Mouse (Mus musculus): ENCODE measurements at regions not wholly inside any gene's neighbourhood (a gene's known extent, or its start where the extent isn't known, plus 50 kb on each side); places are given as distances from the start of the nearest gene placed in this dataset.
"Not testable (repeated sequence)": the region's sequence is repeated elsewhere in the genome, so short reads cannot be mapped to it uniquely, and the experiment has no call there.

- no peak for DNase-seq (ENCODE audit: low spot score in 2 of 2)
- intact Hi-C loops (cut with DNase I), result no loop called here
These were observed 167.1 kb downstream of the Htr7 start for GRCm38 (mm10) chr19:35890191-35890590.

- intact Hi-C loops (cut with DNase I), result no loop called here
- peak in 1 of 2 experiments; percentile 26 for DNase-seq (ENCODE audit: low spot score in 2 of 2)
These were observed 171.0 kb downstream of the Htr7 start for GRCm38 (mm10) chr19:35886270-35886669.

GRCm38 (mm10) chr19:35881810-35882485, 175.4 kb downstream of the Htr7 start:
- intact Hi-C loops (cut with DNase I), result no loop called here
- DNase-seq (ENCODE audit: low spot score in 2 of 2), result no peak

- intact Hi-C loops (cut with DNase I), result no loop called here
- DNase-seq (ENCODE audit: low spot score in 2 of 2), result no peak
These were observed 181.8 kb downstream of the Htr7 start for GRCm38 (mm10) chr19:35875464-35875863.

GRCm38 (mm10) chr19:35870720-35871119, 186.6 kb downstream of the Htr7 start:
- intact Hi-C loops (cut with DNase I), result no loop called here
- DNase-seq (ENCODE audit: low spot score in 2 of 2), result no peak

- no peak for DNase-seq (ENCODE audit: low spot score in 2 of 2)
- intact Hi-C loops (cut with DNase I), result no loop called here
These were observed 188.8 kb downstream of the Htr7 start for GRCm38 (mm10) chr19:35868543-35868942.

GRCm38 (mm10) chr19:35863049-35863448, 194.3 kb downstream of the Htr7 start:
- intact Hi-C loops (cut with DNase I), result no loop called here

GRCm38 (mm10) chr19:35861421-35861820, 195.9 kb downstream of the Htr7 start:
- intact Hi-C loops (cut with DNase I), result no loop called here
- no peak for DNase-seq (ENCODE audit: low spot score in 2 of 2)

More at GRCm38 (mm10) chr19:35863049-35863448, 194.3 kb downstream of the Htr7 start:
- DNase-seq (ENCODE audit: low spot score in 2 of 2), result no peak

GRCm38 (mm10) chr19:35832992-35833391, 224.3 kb downstream of the Htr7 start:
- DNase-seq (ENCODE audit: low spot score in 2 of 2), result no peak
- intact Hi-C loops (cut with DNase I), result no loop called here

- intact Hi-C loops (cut with DNase I), result no loop called here
These were observed 231.2 kb downstream of the Htr7 start for GRCm38 (mm10) chr19:35826074-35826473.

GRCm38 (mm10) chr19:35819626-35820025, 237.7 kb downstream of the Htr7 start:
- no peak for DNase-seq (ENCODE audit: low spot score in 2 of 2)
- intact Hi-C loops (cut with DNase I), result no loop called here

More at GRCm38 (mm10) chr19:35826074-35826473, 231.2 kb downstream of the Htr7 start:
- DNase-seq (ENCODE audit: low spot score in 2 of 2), result no peak

- no peak for DNase-seq (ENCODE audit: low spot score in 2 of 2)
- intact Hi-C loops (cut with DNase I), result no loop called here
These were observed 262.6 kb downstream of the Htr7 start for GRCm38 (mm10) chr19:35794661-35795060.

- DNase-seq (ENCODE audit: low spot score in 2 of 2), result no peak
- intact Hi-C loops (cut with DNase I), result no loop called here
These were observed 269.9 kb downstream of the Htr7 start for GRCm38 (mm10) chr19:35787246-35788021.

- DNase-seq (ENCODE audit: low spot score in 2 of 2); intact Hi-C loops (cut with DNase I): not testable (repeated sequence)
These were observed 295.6 kb downstream of the Htr7 start for GRCm38 (mm10) chr19:35761750-35762149.

- intact Hi-C loops (cut with DNase I), result no loop called here
- DNase-seq (ENCODE audit: low spot score in 2 of 2), result no peak
These were observed 297.6 kb downstream of the Htr7 start for GRCm38 (mm10) chr19:35759701-35760100.

- intact Hi-C loops (cut with DNase I), result no loop called here
- no peak for DNase-seq (ENCODE audit: low spot score in 2 of 2)
These were observed 301.8 kb downstream of the Htr7 start for GRCm38 (mm10) chr19:35755494-35755893.

- DNase-seq (ENCODE audit: low spot score in 2 of 2), result no peak
- intact Hi-C loops (cut with DNase I), result no loop called here
These were observed 321.6 kb downstream of the Htr7 start for GRCm38 (mm10) chr19:35735754-35736153.

GRCm38 (mm10) chr19:35728436-35729060, 328.8 kb downstream of the Htr7 start:
- intact Hi-C loops (cut with DNase I), result no loop called here
- no peak for DNase-seq (ENCODE audit: low spot score in 2 of 2)

All from left cerebral cortex, postnatal 14 days (tissue).